Mouse (Mus musculus) yolk sac, embryonic 10.5 days (tissue): ENCODE measurements around the gene Rnaseh1.
A peak's percentile ranks its signal among the peaks of the same experiment; 100 is the strongest.

Experiments used
- DNase-seq: peaks from one replicate; pipeline ENCODE4 v3.0.0-alpha.2; 2017; ENCODE audit warnings: low spot score

Rnaseh1 gene

DNA sequence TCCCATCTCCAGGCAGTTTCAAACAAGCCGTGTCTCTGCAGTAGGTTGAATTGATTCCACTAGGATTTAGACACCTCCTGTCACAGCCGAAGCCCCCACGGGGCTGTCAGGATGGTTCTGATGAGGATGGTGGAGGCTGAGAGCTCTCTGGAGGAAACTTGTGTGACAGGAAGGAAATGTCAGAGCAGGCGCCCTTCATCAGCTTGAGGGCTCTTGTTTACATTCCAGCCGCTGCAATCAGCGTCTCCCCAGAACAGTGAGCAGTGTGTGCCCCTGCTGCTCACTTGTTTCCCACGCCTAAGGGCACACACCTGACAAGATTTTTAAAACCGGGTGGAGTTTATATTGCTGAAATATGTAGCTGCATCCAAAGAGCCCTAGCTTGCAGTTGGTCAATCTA, 17.9 kb downstream of the Rnaseh1 start:
- DNase-seq, result no peak

DNA sequence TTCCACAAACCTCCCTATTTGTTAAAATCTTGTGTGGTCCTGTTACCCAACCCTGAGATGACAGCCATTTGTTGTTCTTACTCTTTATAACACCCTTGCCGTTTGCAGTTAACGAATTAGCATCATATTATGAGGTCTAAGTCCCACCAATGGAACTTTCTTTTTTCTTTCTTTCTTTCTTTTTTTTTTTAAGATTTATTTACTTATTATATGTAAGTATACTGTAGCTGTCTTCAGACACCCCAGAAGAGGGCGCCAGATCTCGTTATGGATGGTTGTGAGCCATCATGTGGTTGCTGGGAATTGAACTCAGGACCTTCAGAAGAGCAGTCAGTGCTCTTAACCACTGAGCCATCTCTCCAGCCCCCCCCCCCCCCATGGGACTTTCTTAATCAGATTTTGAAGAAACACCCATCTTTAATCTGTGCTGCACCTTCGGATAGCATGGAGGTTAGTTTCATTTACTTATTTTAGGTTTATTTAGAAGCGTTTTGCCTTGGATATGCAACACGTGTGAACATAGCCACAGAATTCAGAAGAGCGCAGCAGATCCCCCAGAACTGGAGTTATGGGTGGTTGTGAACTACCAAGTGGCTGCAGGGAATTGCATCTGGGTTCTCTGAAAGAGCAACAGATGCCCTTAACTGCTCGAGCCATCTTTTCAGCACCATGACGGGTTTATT, 24.8 kb downstream of the Rnaseh1 start:
- no peak for DNase-seq

DNA sequence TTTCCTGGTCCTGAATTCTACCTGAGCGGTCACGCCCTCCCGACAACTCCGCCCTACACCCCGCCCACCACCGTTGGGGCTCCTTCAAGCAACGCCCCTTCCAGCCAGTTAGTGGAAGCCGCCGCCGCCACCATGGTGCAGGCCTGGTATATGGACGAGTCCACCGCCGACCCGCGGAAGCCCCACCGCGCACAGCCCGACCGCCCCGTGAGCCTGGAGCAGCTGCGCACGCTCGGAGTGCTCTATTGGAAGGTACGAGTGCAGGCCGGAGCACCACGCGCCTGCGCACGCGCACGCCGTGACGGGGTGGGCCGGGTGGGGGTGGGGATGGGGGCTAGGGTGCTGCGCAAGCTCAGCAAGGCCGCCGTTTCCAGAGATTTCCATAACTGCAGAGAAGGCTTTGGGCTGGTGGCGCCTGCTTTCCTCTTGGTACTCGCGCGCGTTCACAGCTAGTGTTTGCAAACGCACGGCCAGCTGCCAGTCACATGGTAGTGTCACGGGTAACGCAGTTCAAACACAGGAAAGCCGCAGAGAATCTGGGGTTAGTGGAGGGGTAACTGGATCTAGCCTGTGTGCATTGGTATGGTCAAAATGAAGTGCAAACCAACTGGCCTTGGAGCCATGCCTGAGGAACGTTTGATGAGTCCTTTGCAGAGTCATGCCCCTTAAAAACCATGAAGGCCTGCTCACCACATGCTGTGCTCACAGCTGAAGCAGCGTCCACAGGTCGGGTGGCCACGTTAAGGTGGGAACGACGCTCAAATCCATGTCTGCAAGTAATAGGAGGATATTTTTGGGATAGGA, 25.9 kb downstream of the Rnaseh1 start, which contains the start of gene Adi1:
Gene Adi1 (plus strand): TSS at position 111 of the 804 bp plus-strand sequence.
- peak; percentile 93 for DNase-seq

DNA sequence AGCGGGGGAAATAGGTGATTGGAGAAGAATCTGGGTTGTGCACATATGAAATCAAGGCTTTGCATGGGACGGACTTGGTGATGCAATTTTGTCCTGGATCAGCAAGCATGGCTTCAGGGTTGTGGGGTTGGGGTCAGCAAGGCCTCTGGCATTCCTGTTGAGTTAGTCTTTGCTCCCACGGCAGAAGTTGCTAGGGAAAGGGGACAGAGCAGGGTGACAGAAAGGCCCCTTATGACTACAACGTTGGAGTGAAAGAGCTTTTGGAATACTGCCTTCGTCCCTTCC, 26.5 kb downstream of the Rnaseh1 start:
- no peak for DNase-seq

DNA sequence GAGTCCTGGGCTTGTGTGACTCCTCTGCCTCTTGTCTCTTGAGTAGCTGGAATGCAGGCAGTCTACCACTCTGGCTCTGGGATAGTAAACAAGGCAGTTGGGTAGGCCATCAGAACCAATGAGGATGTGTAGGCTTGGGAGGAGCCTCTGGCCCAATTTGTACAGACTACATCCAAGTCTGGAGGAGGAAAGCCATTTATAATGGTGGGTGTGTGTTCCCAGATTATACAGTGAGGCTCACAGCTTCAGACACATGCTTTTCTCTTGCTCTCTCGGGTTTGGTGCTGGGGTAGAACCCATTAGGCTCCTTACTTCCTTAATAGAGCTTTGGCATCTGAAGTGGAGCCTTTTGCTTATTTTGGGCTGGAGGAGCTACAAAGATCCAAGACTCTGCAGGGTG, 35.3 kb downstream of the Rnaseh1 start:
- no peak for DNase-seq

DNA sequence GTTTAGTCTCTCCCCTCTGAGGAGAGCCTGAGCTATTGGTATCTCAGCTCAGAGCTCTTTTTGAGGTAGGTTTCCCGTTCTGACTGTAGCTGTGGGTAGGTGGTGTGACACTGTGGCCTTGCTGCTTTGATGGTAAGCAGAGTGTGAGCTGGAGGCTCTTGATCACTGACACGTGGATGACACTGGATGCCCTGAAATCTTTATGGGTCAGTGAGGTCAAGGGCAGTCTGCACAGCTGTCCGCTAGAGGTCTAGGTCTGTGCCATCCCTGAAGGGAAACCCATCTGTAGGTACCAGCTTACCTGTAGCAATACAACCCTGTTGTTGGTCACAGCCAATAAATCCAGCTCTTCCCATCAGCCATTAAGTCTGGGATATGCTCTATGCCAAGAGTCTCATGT, 36.4 kb downstream of the Rnaseh1 start:
- DNase-seq, result no peak

DNA sequence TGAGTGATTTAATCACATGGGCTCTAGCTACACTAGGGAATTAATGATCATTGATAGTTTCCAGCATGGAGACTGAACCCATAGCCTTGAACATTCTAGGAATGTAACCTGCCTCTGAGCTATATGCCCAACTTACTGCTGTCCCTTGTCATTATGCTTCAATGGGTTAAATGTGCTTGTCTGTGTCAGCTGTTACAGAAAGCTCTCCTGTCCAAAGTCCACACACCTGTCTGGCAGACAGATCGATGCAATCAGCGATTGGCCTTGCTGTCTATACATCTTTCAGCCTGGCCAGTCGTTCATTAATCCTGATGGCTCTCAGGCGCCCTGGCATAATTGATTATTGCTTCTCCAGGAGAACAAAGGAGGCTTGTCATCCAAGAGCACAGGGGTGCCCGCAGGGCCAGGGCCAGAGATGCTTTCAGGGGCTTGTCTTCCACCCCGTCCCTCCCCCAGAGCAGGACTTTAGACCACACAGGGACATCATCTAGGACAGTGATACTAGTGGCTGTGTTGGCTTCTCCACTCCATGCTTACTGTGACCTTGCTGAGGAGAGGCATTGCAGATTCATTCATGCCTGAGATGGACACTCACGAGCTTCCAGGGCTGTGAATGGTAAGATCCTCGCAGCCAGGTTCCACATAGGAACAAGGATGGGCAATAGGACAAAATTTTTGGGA, 36.9 kb downstream of the Rnaseh1 start:
- DNase-seq, result peak; percentile 75

DNA sequence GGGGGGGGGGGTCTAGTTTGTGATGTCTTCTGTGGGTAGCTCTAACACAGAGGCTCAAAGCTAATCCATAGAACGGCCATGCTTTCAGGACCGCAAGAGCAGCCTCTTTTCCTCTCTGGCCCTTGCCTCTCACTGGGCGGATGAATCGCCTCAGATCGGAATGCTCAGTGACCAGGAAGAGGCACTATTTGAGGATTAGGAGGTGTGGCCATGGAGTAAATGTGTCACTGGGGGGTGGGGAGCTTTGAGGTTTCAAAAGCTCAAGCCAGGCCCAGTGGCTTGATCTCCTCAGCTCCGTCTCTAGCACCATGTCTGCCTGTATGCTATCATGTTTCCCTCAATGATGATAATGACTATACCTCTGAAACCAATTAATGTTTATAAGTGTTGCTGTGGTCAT, 39.6 kb downstream of the Rnaseh1 start:
- no peak for DNase-seq

DNA sequence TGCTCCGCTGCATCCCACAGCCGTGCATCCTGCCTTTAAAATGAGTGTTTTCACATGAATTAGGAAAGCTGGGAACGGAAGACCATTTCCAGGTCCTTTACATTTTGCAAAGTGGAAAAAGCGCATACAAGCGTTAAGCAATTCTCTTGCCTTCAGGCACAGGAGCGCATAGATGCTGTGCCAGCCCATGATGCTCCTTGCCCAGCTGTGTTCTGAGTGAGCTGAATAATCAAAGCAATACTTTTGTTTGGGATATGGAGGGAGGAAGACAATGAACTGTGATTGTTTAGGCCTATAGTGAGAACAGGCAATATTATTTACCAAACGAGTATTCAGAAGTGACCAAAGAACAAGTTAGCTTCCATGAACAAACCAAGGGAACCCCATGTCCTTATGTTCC, 41.3 kb downstream of the Rnaseh1 start:
- DNase-seq, result no peak

DNA sequence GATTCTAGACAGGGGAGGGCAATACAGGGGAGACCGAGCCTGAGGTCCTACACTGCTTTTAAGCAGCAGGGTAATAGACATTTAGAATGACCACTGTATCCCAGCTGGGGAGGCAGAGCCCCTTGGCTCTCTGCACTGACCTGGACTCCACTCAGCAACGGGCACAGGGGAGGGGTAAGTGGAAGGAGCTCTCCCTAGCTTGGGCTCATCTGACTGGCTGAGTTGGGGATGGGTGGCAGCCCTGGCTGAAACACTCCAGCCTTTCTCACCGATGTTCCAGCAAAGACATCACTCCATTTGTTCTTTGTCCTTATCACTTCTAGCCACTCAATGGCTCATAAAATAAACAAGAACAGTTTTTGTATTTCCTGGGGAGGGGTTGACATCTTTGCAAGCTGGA, 44.3 kb downstream of the Rnaseh1 start:
- no peak for DNase-seq

DNA sequence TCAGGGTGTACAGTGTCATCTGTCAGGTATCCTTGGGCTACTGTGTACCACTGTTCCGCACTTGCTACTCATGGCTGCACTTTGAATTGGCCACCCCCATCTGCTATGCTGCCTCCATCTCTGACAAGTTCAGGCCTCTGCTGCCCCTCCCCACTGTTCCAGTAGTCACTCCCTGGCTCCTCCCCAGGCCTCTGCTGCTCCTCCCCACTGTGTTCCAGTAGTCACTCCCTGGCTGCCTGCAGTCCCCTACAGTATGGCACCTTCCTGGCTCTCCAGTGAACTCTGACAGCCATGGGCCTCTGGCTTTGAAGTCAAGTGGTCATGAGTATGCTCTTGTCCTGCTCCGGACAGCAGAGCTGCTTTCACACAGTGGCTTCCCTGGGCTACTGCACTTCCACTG, 44.8 kb downstream of the Rnaseh1 start:
- DNase-seq, result no peak

DNA sequence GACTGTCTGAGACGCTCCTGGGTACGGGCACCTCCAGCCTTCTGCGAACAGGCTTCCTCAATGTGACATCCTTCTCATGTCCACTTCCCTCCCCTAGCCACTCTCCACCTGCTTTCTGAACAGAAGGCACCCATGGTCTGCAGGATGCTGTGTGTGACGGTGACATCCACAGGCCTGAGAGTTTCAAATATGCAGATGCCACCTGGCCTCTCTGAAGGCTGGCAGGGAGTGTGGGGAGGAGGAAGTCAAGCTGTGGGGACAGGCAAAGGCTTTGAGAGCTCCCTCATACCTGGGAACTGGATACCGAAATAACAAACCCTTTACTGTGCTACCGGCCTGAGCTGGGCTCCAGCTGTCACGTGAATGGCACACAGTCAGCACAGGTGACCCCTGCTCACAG, 45.4 kb downstream of the Rnaseh1 start:
- DNase-seq, result no peak

DNA sequence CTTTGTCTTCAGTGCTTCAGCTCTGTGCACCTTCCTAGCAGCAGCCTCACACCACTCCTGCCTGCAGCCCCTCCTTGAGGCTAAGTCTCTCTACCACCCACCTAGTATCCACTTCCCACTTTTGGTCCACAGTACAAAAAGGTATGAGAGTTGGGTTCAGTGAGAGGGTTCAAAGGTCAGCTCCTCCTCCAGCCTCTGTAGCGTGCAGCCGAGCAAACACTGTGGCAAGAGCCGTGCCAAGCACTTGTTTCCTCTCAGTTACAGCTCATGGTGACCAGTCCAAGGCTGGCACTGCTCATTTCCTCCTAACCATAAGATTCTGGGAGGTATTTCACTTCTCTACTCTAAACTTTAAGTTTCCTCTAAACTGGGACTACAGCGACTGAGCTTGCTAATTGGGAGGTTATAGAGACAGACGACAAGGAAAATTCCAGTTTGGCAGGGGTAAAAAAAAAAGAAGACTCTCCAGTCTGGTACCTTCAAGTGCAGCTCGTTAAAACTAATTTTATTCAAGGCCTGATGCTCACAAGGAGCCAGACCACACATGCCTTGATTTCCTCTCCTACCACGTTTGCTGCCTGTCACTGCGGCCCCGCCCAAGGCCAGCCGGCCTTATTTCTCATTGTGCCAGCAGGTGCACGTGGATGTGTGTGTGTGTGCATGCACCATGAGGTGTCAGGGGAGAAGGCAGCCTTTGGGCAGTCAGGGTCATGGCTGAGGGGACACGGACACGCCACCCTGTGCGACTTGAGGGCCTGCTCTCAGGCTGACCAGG, 48.6 kb downstream of the Rnaseh1 start:
- peak; percentile 57 for DNase-seq

DNA sequence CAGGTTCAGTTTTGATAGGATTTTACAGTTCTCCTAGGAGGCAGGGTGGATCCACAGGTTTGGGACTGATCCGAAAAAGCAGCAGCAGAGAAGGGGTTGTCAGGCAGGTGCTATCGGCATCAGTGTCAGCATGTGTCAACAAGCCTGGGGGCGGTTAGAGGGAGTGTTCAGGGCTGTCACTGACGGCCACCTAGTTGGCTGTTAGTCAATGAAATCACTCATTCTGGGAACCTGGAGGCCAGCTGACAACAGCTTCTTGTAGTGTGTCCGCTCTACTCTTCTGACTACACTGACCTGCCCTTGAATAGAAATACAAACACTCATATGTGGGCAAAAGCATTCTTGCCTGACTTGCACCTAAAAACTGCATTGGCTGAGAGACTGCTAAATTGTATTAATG, 49.7 kb downstream of the Rnaseh1 start:
- no peak for DNase-seq

DNA sequence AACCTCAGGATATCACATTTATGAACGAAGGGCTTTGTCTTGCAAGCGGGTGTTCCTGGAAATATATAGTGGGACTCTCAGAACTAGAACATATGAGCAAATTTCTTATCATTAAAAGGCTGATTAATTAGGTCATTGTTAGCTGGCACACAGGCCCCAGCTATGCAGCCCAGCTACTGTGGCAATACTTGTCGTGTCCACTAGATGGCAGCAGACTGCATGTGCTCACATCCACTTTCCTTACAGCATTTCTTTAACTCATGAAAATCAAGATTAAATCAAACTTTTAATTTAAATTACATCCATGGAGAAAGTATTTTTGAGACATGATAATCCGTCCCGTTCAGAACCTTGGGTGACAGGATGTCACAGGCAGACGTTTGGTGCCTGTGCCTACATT, 50.3 kb downstream of the Rnaseh1 start:
- DNase-seq, result peak; percentile 29

DNA sequence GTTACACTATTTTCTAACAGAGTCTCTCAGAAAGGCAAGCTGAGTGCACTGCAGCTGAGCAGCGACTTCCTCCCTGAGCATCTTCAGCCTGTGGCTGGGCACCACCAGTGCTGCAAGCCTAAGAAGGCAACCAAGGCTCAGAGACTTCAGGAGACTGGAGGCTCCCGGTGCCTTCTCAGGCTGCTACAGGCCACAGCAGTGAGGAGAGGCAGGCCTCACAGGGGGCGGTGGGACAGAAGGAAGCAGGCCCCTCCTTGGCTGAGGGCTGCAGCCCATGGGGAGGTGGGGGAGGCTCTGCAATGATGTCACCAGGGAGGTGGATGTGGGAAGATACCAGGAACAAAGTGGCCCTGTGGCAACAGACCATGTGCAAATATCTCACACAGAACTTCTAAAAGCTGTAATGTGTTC, 50.7 kb downstream of the Rnaseh1 start:
- DNase-seq, result no peak

DNA sequence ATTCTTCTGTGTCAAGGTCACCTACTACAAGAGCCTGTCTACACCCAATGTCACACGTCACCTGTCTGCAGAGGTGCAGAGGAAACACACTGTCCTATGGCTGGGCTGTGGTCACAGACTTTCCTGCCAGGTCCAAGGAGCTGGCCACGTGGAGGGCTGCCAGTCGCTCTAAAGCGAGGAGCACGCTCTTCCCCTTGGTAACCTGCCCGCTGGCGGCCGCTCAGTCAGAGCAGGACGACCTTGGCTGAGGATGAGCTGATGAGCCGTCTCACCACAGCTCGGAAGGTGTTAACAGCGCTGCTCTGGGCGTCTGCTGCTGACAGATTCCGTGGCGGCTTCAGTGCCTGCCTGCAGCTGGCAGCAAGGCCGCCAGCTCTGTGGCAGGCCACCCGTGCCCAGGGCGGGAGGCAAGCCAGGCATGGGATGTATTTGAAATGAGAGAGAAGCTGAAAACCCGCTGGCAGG, 51.2 kb downstream of the Rnaseh1 start:
- no peak for DNase-seq

DNA sequence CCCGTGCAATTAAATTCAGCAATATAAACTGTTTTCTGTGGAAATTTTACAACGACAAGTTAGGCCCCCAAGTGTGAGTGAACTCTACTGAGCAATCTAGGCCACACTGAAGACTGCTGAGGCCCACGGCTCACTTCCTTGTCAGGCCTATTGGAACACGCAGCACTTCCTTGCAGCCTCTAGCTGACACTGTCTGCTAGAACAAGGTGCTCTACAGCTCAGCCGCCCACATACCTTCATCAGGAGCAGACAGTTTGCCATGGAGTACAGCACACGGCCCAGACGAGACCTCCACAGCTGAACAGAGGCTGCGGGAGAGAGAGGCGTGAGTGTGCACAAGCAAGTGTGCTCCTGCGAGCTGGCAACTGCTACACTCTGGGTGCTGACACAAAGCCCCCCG, 51.9 kb downstream of the Rnaseh1 start:
- DNase-seq, result no peak

DNA sequence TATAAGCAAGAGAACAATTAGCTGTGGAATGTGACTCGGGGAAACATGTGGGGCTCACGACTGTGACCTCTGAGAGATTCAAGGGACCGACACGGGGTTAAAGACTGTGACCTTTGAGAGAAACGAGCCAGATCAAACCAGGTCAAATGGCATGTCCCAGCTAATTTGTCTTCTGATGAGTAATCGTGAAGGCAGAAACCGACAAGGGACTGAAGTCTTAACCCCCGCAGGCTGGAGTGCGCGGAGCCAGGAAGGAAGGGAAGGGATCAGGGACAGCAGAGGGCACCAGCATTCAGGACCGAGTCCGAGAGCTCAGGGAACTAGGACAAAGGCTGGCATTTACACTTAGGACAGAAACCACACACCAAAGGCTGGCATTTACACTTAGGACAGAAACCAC, 55.0 kb downstream of the Rnaseh1 start:
- peak; percentile 38 for DNase-seq

DNA sequence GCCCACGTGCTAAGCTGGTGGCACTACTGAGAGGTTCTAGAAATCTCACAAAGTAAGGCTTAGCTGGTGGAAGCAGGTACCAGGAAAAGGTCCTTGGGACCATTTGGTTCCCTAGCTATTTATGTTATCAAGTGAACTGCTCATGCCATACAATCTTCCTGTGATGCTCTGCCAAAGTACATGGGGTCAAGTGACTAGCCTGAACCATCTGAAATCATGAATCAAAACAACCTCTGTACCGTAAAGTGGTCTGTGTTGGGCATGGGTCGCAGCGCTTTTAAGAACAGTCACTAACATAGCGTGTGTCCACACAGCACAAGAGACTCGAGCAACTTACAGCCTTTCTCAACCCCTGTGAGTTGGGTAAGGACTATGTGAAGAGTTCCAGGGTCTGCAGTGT, 55.8 kb downstream of the Rnaseh1 start:
- DNase-seq, result no peak

DNA sequence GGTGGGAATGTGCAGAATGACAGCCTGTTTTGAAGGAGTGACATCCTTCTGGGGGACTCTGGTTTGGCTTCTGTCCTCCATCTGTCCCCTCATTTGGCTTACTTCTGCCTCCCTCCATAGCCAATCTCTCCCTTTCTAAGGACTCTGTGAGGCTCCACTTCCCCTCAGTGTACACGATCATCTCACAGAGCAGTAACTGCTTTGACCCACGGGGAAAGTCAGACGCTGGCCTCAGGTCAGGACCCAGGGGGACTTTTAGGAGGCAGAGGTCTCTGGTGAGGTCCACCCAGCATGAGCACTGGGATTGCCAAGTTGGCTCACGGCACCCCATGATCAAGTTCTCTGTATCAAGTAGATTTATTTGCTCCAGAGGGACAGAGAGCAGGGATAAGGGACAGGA, 58.8 kb downstream of the Rnaseh1 start:
- no peak for DNase-seq
